Mouse (Mus musculus) hindbrain, embryonic 13.5 days (tissue): ENCODE data around the gene Gatad2b. TPM values are rescaled to one million over a fixed set of nuclear protein-coding genes. Genes with fewer than 3 reads are reported as not detected.
"Not testable (repeated sequence)": the region's sequence is repeated elsewhere in the genome, so short reads cannot be mapped to it uniquely, and the experiment has no call there.

Experiments used
- ATAC-seq: fragments of 200-750 bp; cut with Nextera tagmentation; 2 replicates; pipeline ENCODE4 v1.8.0; 2017; ENCODE audit warnings: moderate TSS enrichment; ENCODE audit not compliant: low FRiP score
- H3K27ac ChIP-seq: fragments of 300-500 bp; sonication (generic); 2 replicates; pipeline ENCODE4 v1.5.1; 2015; ENCODE audit warnings: inconsistent platforms, mild to moderate bottlenecking, moderate library complexity
- H3K27me3 ChIP-seq: fragments of 300-500 bp; sonication (generic); 2 replicates; pipeline ENCODE4 v1.6.1; 2015; ENCODE audit warnings: mild to moderate bottlenecking, inconsistent platforms
- H3K36me3 ChIP-seq: fragments of 300-500 bp; sonication (generic); 2 replicates; pipeline ENCODE4 v1.6.1; 2015; ENCODE audit warnings: mild to moderate bottlenecking, inconsistent platforms
- H3K4me1 ChIP-seq: fragments of 300-500 bp; sonication (generic); replicated peaks from 2 replicates; pipeline ENCODE4 v1.6.1; 2015; ENCODE audit warnings: inconsistent platforms
- H3K4me2 ChIP-seq: fragments of 300-500 bp; sonication (generic); 2 replicates; pipeline ENCODE4 v1.6.1; 2015; ENCODE audit warnings: inconsistent platforms, mild to moderate bottlenecking, moderate library complexity
- H3K4me3 ChIP-seq: fragments of 300-500 bp; sonication (generic); 2 replicates; pipeline ENCODE4 v1.5.1; 2015; ENCODE audit warnings: mild to moderate bottlenecking, inconsistent platforms
- H3K9ac ChIP-seq: fragments of 300-500 bp; sonication (generic); 2 replicates; pipeline ENCODE4 v1.6.1; 2015; ENCODE audit warnings: mild to moderate bottlenecking, inconsistent platforms
- H3K9me3 ChIP-seq: fragments of 300-500 bp; sonication (generic); 2 replicates; pipeline ENCODE4 v1.6.1; 2016; ENCODE audit warnings: inconsistent platforms
- WGBS: fragments of 180-500 bp; shearing (Covaris S2); methylation state at CpG from one replicate; pipeline ENCODE4 v1.1.7; 2015; 5-methylcytosine and 5-hydroxymethylcytosine counted together
- polyA plus RNA-seq: library from polyadenylated mRNA; unstranded; fragments of >200 nt; fragmentation: Nextera tagmentation; extraction: Ambion mirVana; gene quantifications from 2 replicates; pipeline ENCODE4 v1.2.1, GENCODE M21; 2015

The Gatad2b gene
- polyA plus RNA-seq = 16.0 and 17.0 TPM in 2 replicates

DNA sequence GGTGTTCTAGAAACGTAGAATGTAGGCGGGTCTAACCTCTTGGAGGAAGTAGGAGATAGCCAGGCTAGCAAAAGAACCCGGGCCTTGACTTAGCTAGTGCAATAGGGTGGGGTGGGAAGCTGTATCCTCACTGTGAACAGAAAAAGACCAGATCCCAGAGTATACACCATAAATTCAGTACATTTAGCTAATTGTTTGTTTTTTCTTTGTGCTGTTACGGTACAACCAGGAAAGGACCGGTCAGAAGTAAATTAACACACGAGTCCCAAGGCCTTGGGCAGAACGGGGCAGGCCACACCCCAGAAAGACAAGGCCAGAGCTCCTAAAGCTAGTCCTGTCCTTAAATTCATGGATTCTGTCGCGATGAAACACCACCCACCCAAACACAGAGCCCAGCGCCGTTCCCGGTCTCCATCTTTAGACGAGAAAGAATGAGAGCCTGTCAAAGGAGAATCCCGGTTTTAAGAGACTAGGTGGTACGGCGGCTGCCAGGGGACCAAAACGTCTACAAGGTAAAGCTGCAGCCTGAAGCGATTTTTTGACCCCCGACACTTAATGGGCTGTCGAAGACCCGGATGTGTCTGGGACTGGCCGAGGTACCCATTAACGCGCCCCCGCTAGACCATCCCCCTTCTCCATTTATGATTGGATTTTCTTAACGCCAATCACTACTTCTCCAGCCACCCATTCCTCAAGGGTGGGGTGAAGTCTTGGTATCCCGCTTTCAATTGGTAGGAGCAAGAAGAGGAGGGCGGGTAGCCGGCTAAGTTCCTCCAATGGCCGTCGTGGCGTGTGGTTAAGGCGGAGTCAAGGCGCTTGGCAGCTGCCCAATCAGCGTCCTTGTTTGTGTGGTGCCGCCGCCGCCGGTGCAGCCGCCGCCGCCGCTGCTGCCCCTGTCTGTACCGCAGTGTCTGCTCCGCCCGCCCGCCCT lies at the start of gene Gatad2b:
Gene Gatad2b, plus strand, starts transcription at position 834 of the 931 bp plus-strand sequence.
- peak; percentile 99 for ATAC-seq
- H3K4me3 ChIP-seq = peak within 1 kb of the TSS; percentile 76
- H3K27me3 ChIP-seq = no peaks in the 10 kb centered on the region
- peaks cover 37% of the 10 kb centered on the region for H3K4me1 ChIP-seq
- WGBS = 1% methylated on average over 34 of the region's 47 CpGs
- peak within 1 kb of the TSS; percentile 93 for H3K4me2 ChIP-seq
- H3K9me3 ChIP-seq = no peaks in the 10 kb centered on the region
- H3K27ac ChIP-seq = peak within 1 kb of the TSS; percentile 98
- no peaks in the 10 kb centered on the region for H3K36me3 ChIP-seq
- peak within 1 kb of the TSS; percentile 92 for H3K9ac ChIP-seq

- no peaks in the 10 kb centered on the region for H3K36me3 ChIP-seq
- H3K4me1 ChIP-seq = peaks cover 29% of the 10 kb centered on the region
- ATAC-seq = no peak
- H3K27ac ChIP-seq = no peak overlapping the region
- H3K9me3 ChIP-seq = no peaks in the 10 kb centered on the region
- H3K4me3 ChIP-seq = no peak overlapping the region
- WGBS = 77% methylated on average over 2 of the region's 2 CpGs
- no peaks in the 10 kb centered on the region for H3K27me3 ChIP-seq
- H3K9ac ChIP-seq = no peak overlapping the region
- H3K4me2 ChIP-seq = no peak overlapping the region
Observed at GRCm38 (mm10) chr3:90245406-90245805, 47.6 kb upstream of the Gatad2b start.

- peak overlapping the region; percentile 65 for H3K4me3 ChIP-seq
- H3K9ac ChIP-seq = peak overlapping the region; percentile 83
- no peaks in the 10 kb centered on the region for H3K27me3 ChIP-seq
- H3K27ac ChIP-seq = peak overlapping the region; percentile 94
- H3K9me3 ChIP-seq = no peaks in the 10 kb centered on the region
- ATAC-seq = no peak; the same call in none of the 2 replicates
- peak overlapping the region; percentile 89 for H3K4me2 ChIP-seq
- H3K36me3 ChIP-seq = peaks cover 14% of the 10 kb centered on the region
- peaks cover 37% of the 10 kb centered on the region for H3K4me1 ChIP-seq
- 0% methylated on average over 3 of the region's 3 CpGs for WGBS
Observed at GRCm38 (mm10) chr3:90247630-90247959, 45.4 kb upstream of the Gatad2b start.

DNA sequence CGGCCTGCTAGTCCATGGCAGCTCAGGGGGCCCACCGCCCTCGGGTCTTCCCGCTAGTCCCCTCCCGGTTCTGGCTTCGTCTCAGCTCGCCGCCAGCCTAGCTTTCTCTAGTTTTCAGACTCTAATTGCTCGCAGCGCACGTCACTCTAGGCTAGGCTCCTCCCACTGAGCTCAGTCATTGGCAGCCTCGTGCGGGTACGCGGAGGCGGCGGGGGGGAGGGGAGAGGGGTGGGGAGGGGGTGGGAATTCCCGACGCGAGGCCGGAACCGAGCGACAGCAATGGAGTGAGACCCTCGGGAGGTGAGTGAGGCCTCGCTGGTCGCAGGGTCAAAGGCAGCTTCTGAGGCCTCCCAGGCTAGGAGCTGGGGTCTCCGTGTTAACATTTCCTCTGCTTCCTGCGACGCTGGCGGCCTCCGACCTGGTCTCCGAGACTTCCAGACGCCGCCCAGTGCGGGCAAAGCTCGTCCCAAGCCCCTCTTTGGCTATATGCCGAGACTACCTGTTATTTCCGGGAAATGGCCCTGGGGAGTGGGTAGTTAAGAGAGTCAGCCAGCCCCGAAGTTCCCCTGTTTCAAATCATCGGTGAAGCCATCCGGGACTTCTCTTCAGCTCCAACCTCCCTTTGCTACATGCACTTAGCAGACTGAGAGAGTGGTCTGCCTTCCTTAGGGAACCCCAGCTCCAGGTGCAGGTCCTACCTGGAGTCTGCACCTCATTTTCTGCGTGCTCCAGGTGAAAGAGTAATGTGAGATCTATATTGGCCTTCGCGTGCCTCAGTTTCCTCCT lies 44.8 kb upstream of the Gatad2b start, which contains the start of gene Slc39a1:
Gene Slc39a1, plus strand, starts transcription at position 213 of the 786 bp plus-strand sequence.
- H3K4me3 ChIP-seq = peak within 1 kb of the TSS; percentile 65
- WGBS = under 1% methylated on average over 42 of the region's 44 CpGs
- peak within 1 kb of the TSS; percentile 83 for H3K9ac ChIP-seq

GRCm38 (mm10) chr3:90248746-90249100 lies 44.3 kb upstream of the Gatad2b start:
- ATAC-seq = no peak
- H3K9ac ChIP-seq = peak overlapping the region; percentile 83
- peak overlapping the region; percentile 94 for H3K27ac ChIP-seq
- no peaks in the 10 kb centered on the region for H3K9me3 ChIP-seq
- no peaks in the 10 kb centered on the region for H3K27me3 ChIP-seq
- H3K4me1 ChIP-seq = peaks cover 31% of the 10 kb centered on the region
- WGBS = 8% methylated on average over 10 of the region's 10 CpGs
- peak overlapping the region; percentile 89 for H3K4me2 ChIP-seq
- H3K36me3 ChIP-seq = peaks cover 14% of the 10 kb centered on the region
- H3K4me3 ChIP-seq = peak overlapping the region; percentile 65

More for the DNA sequence above, 44.8 kb upstream of the Gatad2b start, which contains the start of gene Slc39a1:
- no peaks in the 10 kb centered on the region for H3K27me3 ChIP-seq
- peak; percentile 94 for ATAC-seq
- H3K4me1 ChIP-seq = peaks cover 32% of the 10 kb centered on the region
- peak within 1 kb of the TSS; percentile 89 for H3K4me2 ChIP-seq
- no peaks in the 10 kb centered on the region for H3K9me3 ChIP-seq
- peak within 1 kb of the TSS; percentile 94 for H3K27ac ChIP-seq
- peaks cover 14% of the 10 kb centered on the region for H3K36me3 ChIP-seq

DNA sequence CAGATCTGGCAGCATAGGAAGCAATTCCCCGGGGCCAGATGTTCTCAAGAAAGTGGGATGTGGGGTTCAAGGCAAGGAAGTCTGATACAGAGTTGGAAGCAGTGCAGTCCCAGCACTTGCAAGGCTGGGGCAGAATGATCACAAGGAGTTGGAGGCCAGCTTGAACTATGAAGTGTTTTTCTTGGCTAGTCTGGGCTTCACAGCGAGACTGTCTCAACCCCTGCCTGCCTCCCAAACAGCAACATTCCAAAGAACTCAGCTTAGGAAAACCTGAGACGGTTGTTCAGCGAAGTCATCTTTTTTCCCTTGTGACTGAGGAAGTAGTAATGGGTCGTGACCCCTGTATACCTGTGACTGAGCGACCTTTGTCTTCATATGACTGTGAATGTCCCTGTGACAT lies 42.2 kb upstream of the Gatad2b start:
- peaks cover 14% of the 10 kb centered on the region for H3K36me3 ChIP-seq
- no peaks in the 10 kb centered on the region for H3K27me3 ChIP-seq
- no peak overlapping the region for H3K4me3 ChIP-seq
- H3K4me2 ChIP-seq = no peak overlapping the region
- H3K4me1 ChIP-seq = peaks cover 42% of the 10 kb centered on the region
- H3K9ac ChIP-seq = no peak overlapping the region
- ATAC-seq = no peak
- H3K27ac ChIP-seq = no peak overlapping the region
- WGBS = 89% methylated on average over 6 of the region's 6 CpGs
- H3K9me3 ChIP-seq = no peaks in the 10 kb centered on the region

- WGBS = 98% methylated on average over 9 of the region's 12 CpGs
- ATAC-seq, H3K27me3 ChIP-seq, H3K4me2 ChIP-seq, H3K27ac ChIP-seq, H3K9me3 ChIP-seq, H3K4me3 ChIP-seq, H3K9ac ChIP-seq: not testable (repeated sequence)
- Histone ChIP-seq H3K36me3 (peaks cover 15% of the 10 kb centered on the region), H3K4me1 (peaks cover 52% of the 10 kb centered on the region)
Observed at GRCm38 (mm10) chr3:90251731-90252226, 41.2 kb upstream of the Gatad2b start.

GRCm38 (mm10) chr3:90252659-90253058 lies 40.3 kb upstream of the Gatad2b start:
- H3K27ac ChIP-seq, H3K4me3 ChIP-seq, H3K27me3 ChIP-seq, ATAC-seq, H3K4me2 ChIP-seq, H3K9ac ChIP-seq, H3K9me3 ChIP-seq: not testable (repeated sequence)
- Histone ChIP-seq H3K36me3 (peaks cover 24% of the 10 kb centered on the region), H3K4me1 (peaks cover 53% of the 10 kb centered on the region)
- 100% methylated on average over 2 of the region's 2 CpGs for WGBS

DNA sequence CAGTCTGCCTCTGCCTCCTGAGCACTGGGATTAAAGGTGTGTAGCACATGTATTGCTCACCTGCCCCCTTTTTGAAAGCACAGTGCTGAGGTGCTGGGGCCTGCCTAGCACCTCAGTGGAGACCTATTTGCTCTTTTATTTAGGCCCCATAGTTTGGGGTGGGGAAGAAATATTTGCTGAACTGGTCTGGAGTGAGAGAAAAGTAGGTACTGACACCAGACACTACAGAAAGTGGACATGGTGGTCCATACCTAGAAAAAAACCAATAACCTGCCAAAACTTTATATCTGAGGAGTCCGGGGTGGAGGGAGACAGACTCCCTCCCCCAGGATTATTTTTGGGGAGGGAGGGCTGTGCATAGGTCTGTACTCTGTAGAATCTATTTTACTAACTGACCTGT lies 39.8 kb upstream of the Gatad2b start:
- peak; percentile 2; the same call in 1 of the 2 replicates for ATAC-seq
- not testable (repeated sequence) for H3K9me3 ChIP-seq, H3K27me3 ChIP-seq, H3K27ac ChIP-seq, H3K9ac ChIP-seq
- H3K4me1 ChIP-seq = peaks cover 52% of the 10 kb centered on the region
- H3K36me3 ChIP-seq = peaks cover 29% of the 10 kb centered on the region
- H3K4me2 ChIP-seq = peak overlapping the region; percentile 78
- H3K4me3 ChIP-seq = peak overlapping the region; percentile 91; the same call in 1 of the 2 replicates
- WGBS = 68% methylated on average over 1 of the region's 1 CpGs

- peak within 1 kb of the TSS; percentile 78 for H3K4me2 ChIP-seq
- 2% methylated on average over 38 of the region's 40 CpGs for WGBS
- peak; percentile 98 for ATAC-seq
- no peaks in the 10 kb centered on the region for H3K27me3 ChIP-seq
- peak within 1 kb of the TSS; percentile 96 for H3K9ac ChIP-seq
- peaks cover 46% of the 10 kb centered on the region for H3K4me1 ChIP-seq
- no peaks in the 10 kb centered on the region for H3K9me3 ChIP-seq
- peak within 1 kb of the TSS; percentile 91 for H3K27ac ChIP-seq
- peaks cover 36% of the 10 kb centered on the region for H3K36me3 ChIP-seq
- H3K4me3 ChIP-seq = peak within 1 kb of the TSS; percentile 91
Observed at GRCm38 (mm10) chr3:90253653-90254418, 39.1 kb upstream of the Gatad2b start, which contains the start of gene Crtc2. Gene Crtc2, plus strand, starts transcription at chr3:90254163.

DNA sequence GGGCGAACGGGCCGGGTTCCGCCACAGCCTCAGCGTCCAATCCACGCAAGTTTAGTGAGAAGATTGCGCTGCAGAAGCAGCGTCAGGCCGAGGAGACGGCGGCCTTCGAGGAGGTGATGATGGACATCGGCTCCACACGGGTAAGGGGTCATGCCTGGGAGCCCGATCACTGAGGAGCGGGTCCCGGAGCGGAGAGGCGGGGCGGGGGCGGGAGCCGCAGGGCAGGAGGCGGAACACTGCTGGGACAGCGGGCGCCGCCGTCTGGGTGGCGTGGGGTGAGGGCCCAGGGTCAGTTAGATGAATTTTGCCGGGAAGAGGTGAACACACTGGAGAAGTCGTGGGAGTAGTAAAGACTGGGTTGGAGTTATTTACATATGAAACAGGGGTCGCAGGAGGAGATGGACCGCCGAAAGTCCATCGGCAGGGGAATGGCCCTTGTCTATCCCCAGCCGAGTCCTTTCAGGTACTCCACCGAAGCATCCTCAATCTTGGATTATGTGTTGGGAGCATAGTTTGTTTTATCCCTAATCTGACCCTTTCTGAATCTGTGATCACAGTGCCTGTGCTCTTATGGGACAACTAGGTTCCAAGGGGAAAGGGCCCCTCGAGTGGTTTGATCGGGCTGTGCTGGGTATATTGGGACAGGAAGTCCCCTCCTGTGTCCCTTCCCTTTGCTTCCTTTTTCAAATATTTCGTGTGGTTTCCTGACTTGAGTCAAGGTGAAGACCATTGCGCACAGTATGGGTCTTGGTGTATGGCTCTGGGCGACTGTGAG lies 38.4 kb upstream of the Gatad2b start:
- Histone ChIP-seq H3K36me3 (peaks cover 44% of the 10 kb centered on the region), H3K9ac (peak overlapping the region; percentile 96), H3K4me1 (peaks cover 39% of the 10 kb centered on the region), H3K27me3 (no peaks in the 10 kb centered on the region), H3K4me2 (peak overlapping the region; percentile 78), H3K4me3 (peak overlapping the region; percentile 91), H3K9me3 (no peaks in the 10 kb centered on the region), H3K27ac (peak overlapping the region; percentile 91)
- peak; percentile 71 for ATAC-seq
- WGBS = under 1% methylated on average over 41 of the region's 41 CpGs
